Mouse (Mus musculus) left cerebral cortex, adult 11 months (tissue): ENCODE measurements at regions not wholly inside any gene's neighbourhood (a gene's known extent, or its start where the extent isn't known, plus 50 kb on each side); places are given as distances from the start of the nearest gene placed in this dataset.
"Not testable (repeated sequence)": the region's sequence is repeated elsewhere in the genome, so short reads cannot be mapped to it uniquely, and the experiment has no call there.

Experiments used
- DNase-seq: peaks from one replicate; pipeline ENCODE4 v3.0.0; 2022; ENCODE audit warnings: low spot score

- no peak for DNase-seq
Observed at GRCm38 (mm10) chr10:118979339-118979738, 109.3 kb upstream of the Dyrk2 start.

- DNase-seq, result no peak
Observed at GRCm38 (mm10) chr10:118978181-118978743, 108.3 kb upstream of the Dyrk2 start.

GRCm38 (mm10) chr10:118976447-118976846, 106.4 kb upstream of the Dyrk2 start:
- no peak for DNase-seq

GRCm38 (mm10) chr10:118975772-118976171, 105.8 kb upstream of the Dyrk2 start:
- no peak for DNase-seq

- no peak for DNase-seq
Observed at GRCm38 (mm10) chr10:118973324-118973723, 103.3 kb upstream of the Dyrk2 start.

GRCm38 (mm10) chr10:118972626-118973025, 102.6 kb upstream of the Dyrk2 start:
- DNase-seq, result no peak

GRCm38 (mm10) chr10:118970457-118971175, 100.6 kb upstream of the Dyrk2 start:
- no peak for DNase-seq

- DNase-seq, result no peak
Observed at GRCm38 (mm10) chr10:118961713-118962181, 91.7 kb upstream of the Dyrk2 start.

- no peak for DNase-seq
Observed at GRCm38 (mm10) chr10:118960076-118960475, 90.1 kb upstream of the Dyrk2 start.

GRCm38 (mm10) chr10:118959623-118960022, 89.6 kb upstream of the Dyrk2 start:
- no peak for DNase-seq

GRCm38 (mm10) chr10:118956352-118956751, 86.3 kb upstream of the Dyrk2 start:
- peak; percentile 10 for DNase-seq

GRCm38 (mm10) chr10:118953440-118953839, 83.4 kb upstream of the Dyrk2 start:
- DNase-seq, result no peak

- DNase-seq, result no peak
Observed at GRCm38 (mm10) chr10:118952756-118953155, 82.7 kb upstream of the Dyrk2 start.

GRCm38 (mm10) chr10:118947724-118948123, 77.7 kb upstream of the Dyrk2 start:
- no peak for DNase-seq

- DNase-seq, result no peak
Observed at GRCm38 (mm10) chr10:118947016-118947674, 77.1 kb upstream of the Dyrk2 start.

- DNase-seq, result no peak
Observed at GRCm38 (mm10) chr10:118927316-118927715, 57.3 kb upstream of the Dyrk2 start.

- DNase-seq, result no peak
Observed at GRCm38 (mm10) chr10:118923473-118924185, 53.6 kb upstream of the Dyrk2 start.

- DNase-seq, result not testable (repeated sequence)
Observed at GRCm38 (mm10) chr10:118922120-118922519, 52.1 kb upstream of the Dyrk2 start.
